9 mouse cellular contexts compared by ENCODE assay signal in the genomic region with DNA sequence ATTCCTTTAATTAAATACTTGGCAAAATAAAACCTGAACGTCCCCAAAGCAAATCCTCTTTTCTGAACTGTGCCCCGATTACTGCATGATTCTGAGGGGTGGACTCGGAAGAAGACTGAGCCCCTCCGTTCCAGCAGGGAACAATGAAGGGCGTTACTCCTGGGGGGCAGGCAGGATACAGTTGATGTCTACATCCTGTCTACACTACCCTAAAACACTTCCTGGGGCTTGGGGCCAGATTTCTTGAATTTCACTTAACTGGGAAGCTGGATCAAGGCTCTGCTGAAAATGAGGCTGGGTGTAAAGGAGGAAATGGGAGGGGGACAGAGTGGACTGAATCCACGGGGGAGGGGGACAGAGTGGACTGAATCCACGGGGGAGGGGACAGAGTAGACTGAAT. TPM values are rescaled to one million over a fixed set of nuclear protein-coding genes. Genes with fewer than 3 reads are reported as not detected.
A peak's percentile ranks its signal among the peaks of the same experiment; 100 is the strongest.
DNase-seq lines count a peak whose midpoint lies in the region; ATAC-seq lines count a peak whose summit lies in the region.
"Had no signal": no experiment of that assay in that cellular context is flagged by ENCODE, and none has a peak within 500 bp of the region (broad histone marks: within the 10 kb centered on the region; RNA-seq: fewer than 3 reads in every experiment).

No protein-coding gene starts in this region.

- peak; percentile 72 for ATAC-seq in lung, embryonic 16.5 days (ENCODE audit: low read depth)

- peaks cover 26% of the 10 kb centered on the region for H3K4me1 ChIP-seq in lung, embryonic 16.5 days (replicated peaks; ENCODE audit: control insufficient read depth, insufficient read depth, low read length)
- peaks cover 13% of the 10 kb centered on the region for H3K4me1 ChIP-seq in forebrain, embryonic 10.5 days

- H3K36me3 ChIP-seq in lung, embryonic 16.5 days (ENCODE audit: control insufficient read depth, insufficient read depth, low read length) = no peaks in the 10 kb centered on the region
- no peaks in the 10 kb centered on the region for H3K36me3 ChIP-seq in forebrain, embryonic 10.5 days (replicated peaks)
- H3K36me3 ChIP-seq: embryonic facial prominence, embryonic 13.5 days had no signal

- no peaks in the 10 kb centered on the region for H3K9me3 ChIP-seq in lung, embryonic 16.5 days (ENCODE audit: control insufficient read depth, low read length)
- no peaks in the 10 kb centered on the region for H3K9me3 ChIP-seq in forebrain, embryonic 10.5 days
- H3K9me3 ChIP-seq: embryonic facial prominence, embryonic 13.5 days had no signal

- H3K27me3 ChIP-seq in lung, embryonic 16.5 days (ENCODE audit: control insufficient read depth, insufficient read depth, low read depth, low read length) = no peaks in the 10 kb centered on the region
- peaks cover 18% of the 10 kb centered on the region for H3K27me3 ChIP-seq in forebrain, embryonic 10.5 days (ENCODE audit: poor library complexity, severe bottlenecking)

- peak overlapping the region; percentile 45 for H3K9ac ChIP-seq in lung, embryonic 16.5 days (ENCODE audit: low read length)
- H3K9ac ChIP-seq: embryonic facial prominence, embryonic 13.5 days had no signal

- 18% methylated on average over 7 of the region's 7 CpGs for whole genome bisulfite sequencing in lung, embryonic 16.5 days
- 40% methylated on average over 7 of the region's 7 CpGs for WGBS in forebrain, embryonic 10.5 days

- peak overlapping the region; percentile 22; the same call in 1 of the 2 replicates for H3K4me2 ChIP-seq in lung, embryonic 16.5 days (ENCODE audit: low read depth, low read length)
- H3K4me2 ChIP-seq: embryonic facial prominence, embryonic 13.5 days had no signal

- DNase-seq in adrenal gland, postnatal 36 days = peak; percentile 47 to 51
- no peak for DNase-seq in adrenal gland, postnatal 4 days (ENCODE audit: low spot score in 2 of 2)
- peak; percentile 99 for DNase-seq in heart, adult 11 months
- peak; percentile 54 for DNase-seq in kidney, adult 18-20 months
- no peak for DNase-seq in cerebellum, adult 11 months
- no peak for DNase-seq in forebrain, embryonic 10.5 days (ENCODE audit: extremely low spot score, low spot score)
- no peak for DNase-seq in frontal cortex, adult 2 months (ENCODE audit: extremely low spot score in 1 of 2, low spot score in 1 of 2)

- H3K4me3 ChIP-seq in lung, embryonic 16.5 days (ENCODE audit: low read length) = no peak overlapping the region
- H3K4me3 ChIP-seq in forebrain, embryonic 10.5 days = no peak overlapping the region
- H3K4me3 ChIP-seq: embryonic facial prominence, embryonic 13.5 days had no signal

- H3K27ac ChIP-seq in lung, embryonic 16.5 days (ENCODE audit: low read length) = peak overlapping the region; percentile 90
- no peak overlapping the region for H3K27ac ChIP-seq in forebrain, embryonic 10.5 days
- H3K27ac ChIP-seq: embryonic facial prominence, embryonic 13.5 days had no signal

RNA-seq across cellular contexts. Expression of a gene that starts 13.5 kb away (rescaled TPM):
- total RNA-seq in adrenal gland, postnatal 36 days (2021) = 100 to 1,000 TPM; 159 to 160 TPM
- total RNA-seq in adrenal gland, postnatal 4 days (2021) = 100 to 1,000 TPM; 158 to 164 TPM
- 84.3 and 94.6 TPM in 2 replicates for polyA plus RNA-seq in lung, embryonic 16.5 days (2015; fragmentation: Nextera tagmentation; extraction: Ambion mirVana)
- 116 and 127 TPM in 2 replicates for polyA plus RNA-seq in forebrain, embryonic 10.5 days (2016; fragmentation: Nextera tagmentation; extraction: Ambion mirVana)
- 123 and 134 TPM in 2 replicates for polyA plus RNA-seq in frontal cortex, adult 2 months (2012; rRNA removed)

RNA-seq across cellular contexts. Expression of a gene that starts 14.2 kb away (rescaled TPM):
- total RNA-seq in adrenal gland, postnatal 36 days (2021) = 10 to 100 TPM; 56.9 to 62.5 TPM
- 10 to 100 TPM; 43.8 to 46.4 TPM for total RNA-seq in adrenal gland, postnatal 4 days (2021)
- polyA plus RNA-seq in lung, embryonic 16.5 days (2015; fragmentation: Nextera tagmentation; extraction: Ambion mirVana) = 25.2 and 28.4 TPM in 2 replicates
- 22.0 and 24.4 TPM in 2 replicates for polyA plus RNA-seq in forebrain, embryonic 10.5 days (2016; fragmentation: Nextera tagmentation; extraction: Ambion mirVana)
- polyA plus RNA-seq in frontal cortex, adult 2 months (2012; rRNA removed) = 40.9 and 60.5 TPM in 2 replicates

Comparison
In these comparisons a context has a peak if more than half of its experiments do, and no peak if none do; other contexts are left out.
1. DNase-seq: peak in adrenal gland, postnatal 36 days (2 of 2), heart, adult 11 months (single experiment) and kidney, adult 18-20 months (single experiment); none in adrenal gland, postnatal 4 days (0 of 2), cerebellum, adult 11 months (single experiment), forebrain, embryonic 10.5 days (single experiment) and frontal cortex, adult 2 months (0 of 2).